Mouse (Mus musculus) CD4-positive helper T cell, adult 2 months (primary cell): Measurements from ENCODE around the gene Pctp.

ENCODE experiments used
- DNase-seq: peaks from one replicate; pipeline ENCODE4 v3.0.0-alpha.2; 2012; ENCODE audit warnings: low read depth, missing footprints, low spot score

Pctp gene

GRCm38 (mm10) chr11:90002231-90002986 is at the start of gene Pctp:
Gene Pctp, minus strand, starts transcription at chr11:90002894.
- peak; percentile 81 for DNase-seq

- no peak for DNase-seq
Observed at GRCm38 (mm10) chr11:90050016-90050415, 47.3 kb upstream of the Pctp start.

GRCm38 (mm10) chr11:90047271-90047670 is 44.6 kb upstream of the Pctp start:
- DNase-seq: no peak

GRCm38 (mm10) chr11:90046211-90046610 is 43.5 kb upstream of the Pctp start:
- no peak for DNase-seq

- no peak for DNase-seq
Observed at GRCm38 (mm10) chr11:90044459-90044858, 41.8 kb upstream of the Pctp start.

- DNase-seq: no peak
Observed at GRCm38 (mm10) chr11:90038022-90038421, 35.3 kb upstream of the Pctp start.

- no peak for DNase-seq
Observed at GRCm38 (mm10) chr11:90036416-90036815, 33.7 kb upstream of the Pctp start.

GRCm38 (mm10) chr11:90035532-90035931 is 32.8 kb upstream of the Pctp start:
- no peak for DNase-seq

- no peak for DNase-seq
Observed at GRCm38 (mm10) chr11:90034646-90035045, 32.0 kb upstream of the Pctp start.

- DNase-seq: no peak
Observed at GRCm38 (mm10) chr11:90033442-90033841, 30.7 kb upstream of the Pctp start.

- DNase-seq: no peak
Observed at GRCm38 (mm10) chr11:90032807-90033206, 30.1 kb upstream of the Pctp start.

GRCm38 (mm10) chr11:90031076-90031475 is 28.4 kb upstream of the Pctp start:
- DNase-seq: no peak

- DNase-seq: no peak
Observed at GRCm38 (mm10) chr11:90030557-90030956, 27.9 kb upstream of the Pctp start.

- DNase-seq: no peak
Observed at GRCm38 (mm10) chr11:90029841-90030398, 27.2 kb upstream of the Pctp start, which contains the start of gene Tmem100. Gene Tmem100, plus strand, starts transcription at chr11:90030348.

GRCm38 (mm10) chr11:90029354-90029753 is 26.7 kb upstream of the Pctp start:
- no peak for DNase-seq

- no peak for DNase-seq
Observed at GRCm38 (mm10) chr11:90028746-90029145, 26.1 kb upstream of the Pctp start.

- DNase-seq: no peak
Observed at GRCm38 (mm10) chr11:90027216-90027615, 24.5 kb upstream of the Pctp start.

GRCm38 (mm10) chr11:90026802-90027174 is 24.1 kb upstream of the Pctp start:
- DNase-seq: no peak

- no peak for DNase-seq
Observed at GRCm38 (mm10) chr11:90025891-90026801, 23.5 kb upstream of the Pctp start.

GRCm38 (mm10) chr11:90019161-90019560 is 16.5 kb upstream of the Pctp start:
- peak; percentile 17 for DNase-seq

GRCm38 (mm10) chr11:90015281-90015680 is 12.6 kb upstream of the Pctp start:
- no peak for DNase-seq

- no peak for DNase-seq
Observed at GRCm38 (mm10) chr11:90013657-90014056, 11.0 kb upstream of the Pctp start.
